Mouse (Mus musculus) small intestine, adult 2 months (tissue): Measurements from ENCODE around the gene Entpd8.

Experiments used
- CTCF ChIP-seq: fragments of 200-500 bp; IDR thresholded peaks from 2 replicates; pipeline ENCODE4 v1.5.1; 2012; ENCODE audit warnings: low read depth, mild to moderate bottlenecking, control low read depth, inconsistent platforms, low read length, moderate library complexity, mixed read lengths; ENCODE audit not compliant: insufficient replicate concordance, insufficient read length; ENCODE audit errors: extremely low read depth
- POLR2A ChIP-seq: fragments of 200-500 bp; IDR thresholded peaks from 2 replicates; pipeline ENCODE4 v1.6.1; 2012; ENCODE audit warnings: low read depth, mild to moderate bottlenecking, control low read depth, inconsistent platforms, low read length, moderate library complexity

DNA sequence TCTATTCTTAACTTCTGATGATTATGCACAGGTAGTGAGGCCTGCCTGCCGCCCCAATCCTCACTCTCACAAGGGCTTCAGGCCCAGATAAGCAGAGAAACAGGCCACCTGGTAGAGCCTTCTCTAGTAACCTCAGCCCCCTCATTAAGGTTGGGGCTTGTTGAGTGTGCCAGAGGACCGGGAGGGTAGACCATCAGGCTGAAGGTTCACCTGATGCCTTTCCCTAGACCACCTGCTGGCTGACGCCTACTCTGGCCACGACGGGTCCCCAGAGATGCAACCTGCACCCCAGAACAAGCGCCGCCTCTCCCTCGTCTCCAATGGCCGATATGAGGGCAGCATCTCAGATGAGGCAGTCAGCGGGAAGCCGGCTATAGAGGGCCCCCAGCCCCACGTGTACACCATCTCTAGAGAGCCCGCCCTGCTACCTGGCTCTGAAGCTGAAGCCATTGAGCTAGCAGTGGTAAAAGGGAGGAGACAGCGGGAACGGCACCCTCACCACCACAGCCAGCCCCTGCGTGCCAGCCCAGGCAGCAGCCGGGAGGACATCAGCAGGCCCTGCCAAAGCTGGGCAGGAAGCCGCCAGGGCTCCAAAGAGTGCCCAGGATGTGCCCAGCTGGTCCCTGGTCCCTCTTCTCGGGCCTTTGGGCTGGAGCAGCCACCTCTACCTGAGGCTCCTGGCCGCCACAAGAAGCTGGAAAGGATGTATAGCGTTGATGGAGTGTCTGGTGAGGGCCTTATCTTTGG is 24.5 kb upstream of the Entpd8 start:
- no peak for TF ChIP-seq CTCF
- TF ChIP-seq POLR2A: no peak
